Mouse (Mus musculus): ENCODE measurements around the gene Adgrg3.

- no peak for TF ChIP-seq CTCF (IDR thresholded peaks at IDR 0.05; ENCODE audit: control insufficient read depth, insufficient read depth, insufficient read length)
- no peak for TF ChIP-seq MAX (IDR thresholded peaks at IDR 0.05)
- no peak for TF ChIP-seq MYOG (IDR thresholded peaks at IDR 0.05; ENCODE audit: control insufficient read depth, extremely low read depth, insufficient read length)
Measured at GRCm38 (mm10) chr8:95079305-95079704, 61.8 kb downstream of the Adgrg3 start.
